Mouse (Mus musculus) liver, adult (tissue): ENCODE results near the gene Upk3a.

ENCODE experiments used
- GATA4 ChIP-seq: IDR thresholded peaks from 2 replicates; pipeline ENCODE4 v1.6.1; 2014; ENCODE audit warnings: mild to moderate bottlenecking, low read length; ENCODE audit not compliant: insufficient replicate concordance

Gene Upk3a

GRCm38 (mm10) chr15:85016951-85017664, at the start of gene Upk3a:
Gene Upk3a (plus strand): TSS chr15:85017141.
- no peak for TF ChIP-seq GATA4

GRCm38 (mm10) chr15:84968534-84968933, 48.4 kb upstream of the Upk3a start:
- TF ChIP-seq GATA4 = no peak

GRCm38 (mm10) chr15:84972860-84973543, 43.9 kb upstream of the Upk3a start:
- TF ChIP-seq GATA4 = no peak

GRCm38 (mm10) chr15:84973544-84973871, 43.4 kb upstream of the Upk3a start:
- peak; percentile 19; the same call in 1 of the 2 replicates for TF ChIP-seq GATA4

- no peak for TF ChIP-seq GATA4
Observed at GRCm38 (mm10) chr15:84975729-84976128, 41.2 kb upstream of the Upk3a start.

GRCm38 (mm10) chr15:84981609-84982313, 35.2 kb upstream of the Upk3a start:
- no peak for TF ChIP-seq GATA4

- no peak for TF ChIP-seq GATA4
Observed at GRCm38 (mm10) chr15:84982888-84983287, 34.1 kb upstream of the Upk3a start.

- no peak for TF ChIP-seq GATA4
Observed at GRCm38 (mm10) chr15:84983721-84984120, 33.2 kb upstream of the Upk3a start.

GRCm38 (mm10) chr15:84985516-84986160, 31.3 kb upstream of the Upk3a start:
- TF ChIP-seq GATA4 = no peak

GRCm38 (mm10) chr15:84986171-84987019, 30.5 kb upstream of the Upk3a start:
- no peak for TF ChIP-seq GATA4

- no peak for TF ChIP-seq GATA4
Observed at GRCm38 (mm10) chr15:84987020-84987815, 29.7 kb upstream of the Upk3a start.

GRCm38 (mm10) chr15:84987874-84988825, 28.8 kb upstream of the Upk3a start, which contains the start of gene 5031439G07Rik:
Gene 5031439G07Rik (minus strand): TSS chr15:84988551.
- no peak; the same call in 1 of the 2 replicates for TF ChIP-seq GATA4

GRCm38 (mm10) chr15:84989098-84989497, 27.8 kb upstream of the Upk3a start:
- no peak for TF ChIP-seq GATA4
